Mouse (Mus musculus): ENCODE data around the gene Peg10. TPM values are rescaled to one million over a fixed set of nuclear protein-coding genes. Genes with fewer than 3 reads are reported as not detected.

Gene Peg10
- polyA plus RNA-seq (2014; fragmentation: Nextera tagmentation; extraction: Ambion mirVana), result 4.6 and 7.0 TPM in 2 replicates

- Histone ChIP-seq H3K36me3 (ENCODE audit: control insufficient read depth, insufficient read depth, low read length) (no peaks in the 10 kb centered on the region), H3K4me2 (ENCODE audit: low read depth, low read length) (peak within 1 kb of the TSS; percentile 62)
- ATAC-seq (ENCODE audit: low read depth), result peak; percentile 72
These were observed at the start of gene Peg10, which contains the start of gene Sgce for GRCm38 (mm10) chr6:4746696-4747439. Peg10 (plus strand) TSS chr6:4747306. Sgce (minus strand) TSS chr6:4747207.

GRCm38 (mm10) chr6:4701641-4702040 lies 45.5 kb upstream of the Peg10 start:
- H3K27me3 ChIP-seq (ENCODE audit: control insufficient read depth, insufficient read depth, low read length), result no peaks in the 10 kb centered on the region
- H3K36me3 ChIP-seq (ENCODE audit: control insufficient read depth, insufficient read depth, low read length), result no peaks in the 10 kb centered on the region
- H3K4me1 ChIP-seq (ENCODE audit: control insufficient read depth, insufficient read depth, low read length), result no peaks in the 10 kb centered on the region
- H3K4me2 ChIP-seq (ENCODE audit: low read depth, low read length), result no peak overlapping the region
- no peak overlapping the region for H3K9ac ChIP-seq (replicated peaks; ENCODE audit: low read depth, low read length)
- no peaks in the 10 kb centered on the region for H3K9me3 ChIP-seq (ENCODE audit: control insufficient read depth, low read length)
- no peak for ATAC-seq (ENCODE audit: low read depth)
- no peak overlapping the region for H3K27ac ChIP-seq (ENCODE audit: low read depth, low read length)
- no peak overlapping the region for H3K4me3 ChIP-seq (ENCODE audit: low read depth, low read length)
- 86% methylated on average over 8 of the region's 8 CpGs for WGBS

More at GRCm38 (mm10) chr6:4746696-4747439, at the start of gene Peg10, which contains the start of gene Sgce:
- Histone ChIP-seq H3K27me3 (ENCODE audit: control insufficient read depth, insufficient read depth, low read length) (no peaks in the 10 kb centered on the region), H3K4me1 (ENCODE audit: control insufficient read depth, insufficient read depth, low read length) (no peaks in the 10 kb centered on the region), H3K9me3 (ENCODE audit: control insufficient read depth, low read length) (no peaks in the 10 kb centered on the region), H3K27ac (ENCODE audit: low read depth, low read length) (peak within 1 kb of the TSS; percentile 81), H3K9ac (replicated peaks; ENCODE audit: low read depth, low read length) (peak within 1 kb of the TSS; percentile 71), H3K4me3 (ENCODE audit: low read depth, low read length) (peak within 1 kb of the TSS; percentile 51)
- WGBS, result 56% methylated on average over 31 of the region's 38 CpGs

- Histone ChIP-seq H3K4me3 (ENCODE audit: low read depth, low read length) (no peak overlapping the region), H3K9ac (replicated peaks; ENCODE audit: low read depth, low read length) (no peak overlapping the region), H3K4me2 (ENCODE audit: low read depth, low read length) (no peak overlapping the region), H3K36me3 (ENCODE audit: control insufficient read depth, insufficient read depth, low read length) (no peaks in the 10 kb centered on the region), H3K4me1 (ENCODE audit: control insufficient read depth, insufficient read depth, low read length) (no peaks in the 10 kb centered on the region), H3K9me3 (ENCODE audit: control insufficient read depth, low read length) (no peaks in the 10 kb centered on the region), H3K27ac (ENCODE audit: low read depth, low read length) (no peak overlapping the region), H3K27me3 (ENCODE audit: control insufficient read depth, insufficient read depth, low read length) (no peaks in the 10 kb centered on the region)
- WGBS, result 85% methylated on average over 7 of the region's 7 CpGs
- no peak for ATAC-seq (ENCODE audit: low read depth)
These were observed 43.2 kb upstream of the Peg10 start for GRCm38 (mm10) chr6:4703908-4704307.

- H3K27ac ChIP-seq (ENCODE audit: low read depth, low read length), result no peak overlapping the region
- H3K27me3 ChIP-seq (ENCODE audit: control insufficient read depth, insufficient read depth, low read length), result no peaks in the 10 kb centered on the region
- H3K4me3 ChIP-seq (ENCODE audit: low read depth, low read length), result no peak overlapping the region
- H3K4me2 ChIP-seq (ENCODE audit: low read depth, low read length), result no peak overlapping the region
- 67% methylated on average over 5 of the region's 5 CpGs for WGBS
- H3K9me3 ChIP-seq (ENCODE audit: control insufficient read depth, low read length), result no peaks in the 10 kb centered on the region
- no peaks in the 10 kb centered on the region for H3K4me1 ChIP-seq (ENCODE audit: control insufficient read depth, insufficient read depth, low read length)
- no peak for ATAC-seq (ENCODE audit: low read depth)
- no peaks in the 10 kb centered on the region for H3K36me3 ChIP-seq (ENCODE audit: control insufficient read depth, insufficient read depth, low read length)
- no peak overlapping the region for H3K9ac ChIP-seq (replicated peaks; ENCODE audit: low read depth, low read length)
These were observed 40.7 kb upstream of the Peg10 start for GRCm38 (mm10) chr6:4706415-4706814.

GRCm38 (mm10) chr6:4708971-4709370 lies 38.1 kb upstream of the Peg10 start:
- H3K4me2 ChIP-seq (ENCODE audit: low read depth, low read length), result no peak overlapping the region
- H3K4me3 ChIP-seq (ENCODE audit: low read depth, low read length), result no peak overlapping the region
- no peaks in the 10 kb centered on the region for H3K36me3 ChIP-seq (ENCODE audit: control insufficient read depth, insufficient read depth, low read length)
- H3K9me3 ChIP-seq (ENCODE audit: control insufficient read depth, low read length), result no peaks in the 10 kb centered on the region
- WGBS, result 95% methylated on average over 1 of the region's 1 CpGs
- ATAC-seq (ENCODE audit: low read depth), result no peak
- no peak overlapping the region for H3K27ac ChIP-seq (ENCODE audit: low read depth, low read length)
- H3K4me1 ChIP-seq (ENCODE audit: control insufficient read depth, insufficient read depth, low read length), result no peaks in the 10 kb centered on the region
- H3K9ac ChIP-seq (replicated peaks; ENCODE audit: low read depth, low read length), result no peak overlapping the region
- no peaks in the 10 kb centered on the region for H3K27me3 ChIP-seq (ENCODE audit: control insufficient read depth, insufficient read depth, low read length)

- Histone ChIP-seq H3K4me1 (ENCODE audit: control insufficient read depth, insufficient read depth, low read length) (no peaks in the 10 kb centered on the region), H3K27ac (ENCODE audit: low read depth, low read length) (no peak overlapping the region), H3K9ac (replicated peaks; ENCODE audit: low read depth, low read length) (no peak overlapping the region), H3K4me3 (ENCODE audit: low read depth, low read length) (no peak overlapping the region), H3K4me2 (ENCODE audit: low read depth, low read length) (no peak overlapping the region), H3K27me3 (ENCODE audit: control insufficient read depth, insufficient read depth, low read length) (no peaks in the 10 kb centered on the region), H3K36me3 (ENCODE audit: control insufficient read depth, insufficient read depth, low read length) (no peaks in the 10 kb centered on the region), H3K9me3 (ENCODE audit: control insufficient read depth, low read length) (no peaks in the 10 kb centered on the region)
- ATAC-seq (ENCODE audit: low read depth), result no peak
- 100% methylated on average over 2 of the region's 2 CpGs for WGBS
These were observed 30.9 kb upstream of the Peg10 start for GRCm38 (mm10) chr6:4716171-4716570.

- H3K4me3 ChIP-seq (ENCODE audit: low read depth, low read length), result no peak overlapping the region
- H3K4me1 ChIP-seq (ENCODE audit: control insufficient read depth, insufficient read depth, low read length), result peaks cover 4% of the 10 kb centered on the region; the same call in 1 of the 2 replicates
- H3K9me3 ChIP-seq (ENCODE audit: control insufficient read depth, low read length), result no peaks in the 10 kb centered on the region
- H3K4me2 ChIP-seq (ENCODE audit: low read depth, low read length), result no peak overlapping the region
- H3K27ac ChIP-seq (ENCODE audit: low read depth, low read length), result no peak overlapping the region
- no peaks in the 10 kb centered on the region for H3K27me3 ChIP-seq (ENCODE audit: control insufficient read depth, insufficient read depth, low read length)
- 85% methylated on average over 2 of the region's 2 CpGs for WGBS
- no peaks in the 10 kb centered on the region for H3K36me3 ChIP-seq (ENCODE audit: control insufficient read depth, insufficient read depth, low read length)
- H3K9ac ChIP-seq (replicated peaks; ENCODE audit: low read depth, low read length), result no peak overlapping the region
- ATAC-seq (ENCODE audit: low read depth), result no peak
These were observed 29.8 kb upstream of the Peg10 start for GRCm38 (mm10) chr6:4717344-4717743.

- 0 out of 2 replicates have a peak, but pooled peaks have one; percentile 13 for ATAC-seq (ENCODE audit: low read depth)
- 33% methylated on average over 6 of the region's 6 CpGs for WGBS
These were observed 25.0 kb upstream of the Peg10 start for GRCm38 (mm10) chr6:4722142-4722541.

GRCm38 (mm10) chr6:4722739-4723138 lies 24.4 kb upstream of the Peg10 start:
- no peak overlapping the region for H3K4me3 ChIP-seq (ENCODE audit: low read depth, low read length)
- H3K27me3 ChIP-seq (ENCODE audit: control insufficient read depth, insufficient read depth, low read length), result no peaks in the 10 kb centered on the region
- ATAC-seq (ENCODE audit: low read depth), result no peak
- 73% methylated on average over 13 of the region's 13 CpGs for WGBS
- H3K36me3 ChIP-seq (ENCODE audit: control insufficient read depth, insufficient read depth, low read length), result no peaks in the 10 kb centered on the region
- H3K4me2 ChIP-seq (ENCODE audit: low read depth, low read length), result no peak overlapping the region
- H3K9ac ChIP-seq (replicated peaks; ENCODE audit: low read depth, low read length), result no peak overlapping the region
- H3K4me1 ChIP-seq (ENCODE audit: control insufficient read depth, insufficient read depth, low read length), result peaks cover 23% of the 10 kb centered on the region
- H3K27ac ChIP-seq (ENCODE audit: low read depth, low read length), result no peak overlapping the region
- H3K9me3 ChIP-seq (ENCODE audit: control insufficient read depth, low read length), result no peaks in the 10 kb centered on the region

More at GRCm38 (mm10) chr6:4722142-4722541, 25.0 kb upstream of the Peg10 start:
- Histone ChIP-seq H3K36me3 (ENCODE audit: control insufficient read depth, insufficient read depth, low read length) (no peaks in the 10 kb centered on the region), H3K9me3 (ENCODE audit: control insufficient read depth, low read length) (no peaks in the 10 kb centered on the region), H3K9ac (replicated peaks; ENCODE audit: low read depth, low read length) (no peak overlapping the region), H3K27ac (ENCODE audit: low read depth, low read length) (no peak overlapping the region), H3K4me3 (ENCODE audit: low read depth, low read length) (no peak overlapping the region), H3K4me1 (ENCODE audit: control insufficient read depth, insufficient read depth, low read length) (peaks cover 23% of the 10 kb centered on the region), H3K27me3 (ENCODE audit: control insufficient read depth, insufficient read depth, low read length) (no peaks in the 10 kb centered on the region), H3K4me2 (ENCODE audit: low read depth, low read length) (no peak overlapping the region)

Data from neural tube, embryonic 14.5 days (tissue).